Mouse (Mus musculus) hindbrain, embryonic 15.5 days (tissue): ENCODE measurements at regions not wholly inside any gene's neighbourhood (a gene's known extent, or its start where the extent isn't known, plus 50 kb on each side); places are given as distances from the start of the nearest gene placed in this dataset.

Experiments
- ATAC-seq: fragments of 200-750 bp; cut with Nextera tagmentation; 2 replicates; pipeline ENCODE4 v1.8.0; 2017; ENCODE audit warnings: low read depth, moderate number of reproducible peaks, moderate TSS enrichment; ENCODE audit not compliant: low FRiP score
- H3K27ac ChIP-seq: fragments of 300-500 bp; sonication (generic); replicated peaks from 2 replicates; pipeline ENCODE4 v1.5.1; 2015; ENCODE audit warnings: mild to moderate bottlenecking, inconsistent platforms
- H3K27me3 ChIP-seq: fragments of 300-500 bp; sonication (generic); 2 replicates; pipeline ENCODE4 v1.6.1; 2015; ENCODE audit warnings: control low read depth, inconsistent platforms
- H3K36me3 ChIP-seq: fragments of 300-500 bp; sonication (generic); 2 replicates; pipeline ENCODE4 v1.6.1; 2015; ENCODE audit warnings: control low read depth, inconsistent platforms
- H3K4me1 ChIP-seq: fragments of 300-500 bp; sonication (generic); replicated peaks from 2 replicates; pipeline ENCODE4 v1.6.1; 2015; ENCODE audit warnings: control low read depth, inconsistent platforms
- H3K4me2 ChIP-seq: fragments of 300-500 bp; sonication (generic); 2 replicates; pipeline ENCODE4 v1.6.1; 2015; ENCODE audit warnings: moderate library complexity, mild to moderate bottlenecking, inconsistent platforms
- H3K4me3 ChIP-seq: fragments of 300-500 bp; sonication (generic); 2 replicates; pipeline ENCODE4 v1.5.1; 2015; ENCODE audit warnings: mild to moderate bottlenecking, inconsistent platforms
- H3K9ac ChIP-seq: fragments of 300-500 bp; sonication (generic); 2 replicates; pipeline ENCODE4 v1.6.1; 2015; ENCODE audit warnings: inconsistent platforms
- H3K9me3 ChIP-seq: fragments of 300-500 bp; sonication (generic); 2 replicates; pipeline ENCODE4 v1.6.1; 2016; ENCODE audit warnings: control low read depth, inconsistent platforms
- WGBS: fragments of 180-500 bp; shearing (Covaris S2); methylation state at CpG from one replicate; pipeline ENCODE4 v1.1.7; 2015; 5-methylcytosine and 5-hydroxymethylcytosine counted together

GRCm38 (mm10) chr2:95232135-95232772, 794.3 kb upstream of the Api5 start:
- H3K27ac ChIP-seq = peak overlapping the region; percentile 30
- no peaks in the 10 kb centered on the region for H3K27me3 ChIP-seq
- H3K4me2 ChIP-seq = peak overlapping the region; percentile 49
- H3K9ac ChIP-seq = 0 out of 2 replicates have a peak overlapping the region, but pooled peaks have one; percentile 8
- peak overlapping the region; percentile 21 for H3K4me3 ChIP-seq
- peaks cover 21% of the 10 kb centered on the region for H3K4me1 ChIP-seq
- ATAC-seq = peak; percentile 91
- under 1% methylated on average over 15 of the region's 15 CpGs for WGBS
- no peaks in the 10 kb centered on the region for H3K9me3 ChIP-seq
- no peaks in the 10 kb centered on the region for H3K36me3 ChIP-seq

GRCm38 (mm10) chr2:95231739-95232134, 793.8 kb upstream of the Api5 start:
- H3K4me3 ChIP-seq = no peak overlapping the region
- no peaks in the 10 kb centered on the region for H3K27me3 ChIP-seq
- ATAC-seq = peak; percentile 31; the same call in 1 of the 2 replicates
- H3K27ac ChIP-seq = no peak overlapping the region
- WGBS = 23% methylated on average over 9 of the region's 9 CpGs
- H3K4me2 ChIP-seq = peak overlapping the region; percentile 49; the same call in 1 of the 2 replicates
- H3K4me1 ChIP-seq = peaks cover 21% of the 10 kb centered on the region
- H3K9ac ChIP-seq = no peak overlapping the region
- no peaks in the 10 kb centered on the region for H3K9me3 ChIP-seq
- H3K36me3 ChIP-seq = no peaks in the 10 kb centered on the region

- ATAC-seq = no peak
- Histone ChIP-seq H3K4me1 (peaks cover 21% of the 10 kb centered on the region), H3K27me3 (no peaks in the 10 kb centered on the region), H3K27ac (no peak overlapping the region), H3K9me3 (no peaks in the 10 kb centered on the region), H3K9ac (no peak overlapping the region), H3K36me3 (no peaks in the 10 kb centered on the region), H3K4me3 (no peak overlapping the region), H3K4me2 (no peak overlapping the region)
- 91% methylated on average over 2 of the region's 2 CpGs for WGBS
Measured at GRCm38 (mm10) chr2:95229386-95229785, 791.5 kb upstream of the Api5 start.

GRCm38 (mm10) chr2:95210216-95210941, 772.4 kb upstream of the Api5 start:
- WGBS = 55% methylated on average over 4 of the region's 4 CpGs

More at GRCm38 (mm10) chr2:95210216-95210941, 772.4 kb upstream of the Api5 start:
- H3K4me1 ChIP-seq = no peaks in the 10 kb centered on the region
- H3K9me3 ChIP-seq = no peaks in the 10 kb centered on the region
- H3K27ac ChIP-seq = no peak overlapping the region
- H3K27me3 ChIP-seq = no peaks in the 10 kb centered on the region
- no peak overlapping the region for H3K4me3 ChIP-seq
- no peak overlapping the region for H3K9ac ChIP-seq
- H3K4me2 ChIP-seq = no peak overlapping the region
- H3K36me3 ChIP-seq = no peaks in the 10 kb centered on the region
- ATAC-seq = no peak
